Mouse (Mus musculus): ENCODE measurements around the gene Rpl12. TPM values are rescaled to one million over a fixed set of nuclear protein-coding genes. Genes with fewer than 3 reads are reported as not detected.

The Rpl12 gene
- polyA plus RNA-seq, 1 experiment from 2014 or later: 192 TPM

DNA sequence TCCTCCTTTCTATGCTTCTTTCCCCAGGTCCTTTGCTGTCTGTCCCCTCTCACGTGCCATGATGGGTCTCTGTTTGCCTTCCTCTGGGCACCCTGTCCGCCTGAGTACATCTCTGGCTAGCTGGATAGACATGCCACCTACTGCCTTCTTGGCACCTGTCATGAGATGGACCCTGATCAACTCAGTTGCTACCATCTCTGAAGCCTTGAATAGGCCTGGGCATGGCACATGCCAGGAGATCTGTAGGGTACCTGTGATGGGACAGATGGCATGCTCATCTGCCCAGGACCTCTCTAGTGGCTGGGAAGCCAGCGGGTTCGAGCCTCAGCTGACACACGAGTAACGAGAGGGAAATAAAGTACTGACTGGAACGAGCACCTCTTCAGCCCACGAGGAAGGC, 12.9 kb downstream of the Rpl12 start:
- Histone ChIP-seq H3K4me3 (no peak overlapping the region), H3K27me3 (ENCODE audit: poor library complexity, severe bottlenecking) (no peaks in the 10 kb centered on the region), H3K4me1 (peaks cover 10% of the 10 kb centered on the region), H3K9me3 (no peaks in the 10 kb centered on the region), H3K36me3 (replicated peaks) (peaks cover 30% of the 10 kb centered on the region), H3K27ac (no peak overlapping the region)
- no peak for DNase-seq (ENCODE audit: extremely low spot score, low spot score)
- 92% methylated on average over 8 of the region's 8 CpGs for WGBS

DNA sequence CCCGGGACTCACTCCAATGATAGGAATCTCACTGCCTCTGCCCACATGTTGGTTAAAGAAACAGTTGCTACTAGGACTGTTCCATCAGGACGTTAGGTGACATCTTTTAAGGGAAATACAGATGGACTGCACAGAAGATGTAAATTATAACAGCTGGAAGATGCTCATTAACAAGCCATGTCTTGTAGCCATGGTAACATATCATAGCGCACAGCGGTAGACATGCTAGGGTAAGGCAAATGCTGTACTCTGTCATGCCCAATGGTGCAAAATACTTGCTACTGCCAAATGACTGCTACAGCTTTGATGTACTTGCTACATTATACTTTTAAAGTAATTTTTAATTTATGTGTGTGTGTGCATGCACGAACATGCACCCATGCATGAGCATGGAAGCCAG, 15.8 kb downstream of the Rpl12 start:
- Histone ChIP-seq H3K4me3 (no peak overlapping the region), H3K4me1 (peaks cover 17% of the 10 kb centered on the region), H3K9me3 (no peaks in the 10 kb centered on the region), H3K27me3 (ENCODE audit: poor library complexity, severe bottlenecking) (peaks cover 7% of the 10 kb centered on the region; the same call in 1 of the 2 replicates), H3K36me3 (replicated peaks) (peaks cover 30% of the 10 kb centered on the region), H3K27ac (no peak overlapping the region)
- WGBS: 90% methylated on average over 5 of the region's 5 CpGs
- no peak for DNase-seq (ENCODE audit: extremely low spot score, low spot score)

- H3K27ac ChIP-seq: no peak overlapping the region
- no peak for DNase-seq (ENCODE audit: extremely low spot score, low spot score)
- H3K4me1 ChIP-seq: peaks cover 27% of the 10 kb centered on the region
- no peak overlapping the region for H3K4me3 ChIP-seq
- H3K9me3 ChIP-seq: no peaks in the 10 kb centered on the region
- 85% methylated on average over 3 of the region's 3 CpGs for WGBS
- peaks cover 7% of the 10 kb centered on the region; the same call in 1 of the 2 replicates for H3K27me3 ChIP-seq (ENCODE audit: poor library complexity, severe bottlenecking)
- H3K36me3 ChIP-seq (replicated peaks): peaks cover 21% of the 10 kb centered on the region
These were observed 17.3 kb downstream of the Rpl12 start for GRCm38 (mm10) chr2:32978675-32979074.

GRCm38 (mm10) chr2:32979675-32980074, 18.3 kb downstream of the Rpl12 start:
- H3K27me3 ChIP-seq (ENCODE audit: poor library complexity, severe bottlenecking): peaks cover 7% of the 10 kb centered on the region; the same call in 1 of the 2 replicates
- H3K4me3 ChIP-seq: no peak overlapping the region
- WGBS: 88% methylated on average over 7 of the region's 7 CpGs
- DNase-seq (ENCODE audit: extremely low spot score, low spot score): no peak
- H3K27ac ChIP-seq: no peak overlapping the region
- H3K36me3 ChIP-seq (replicated peaks): peaks cover 11% of the 10 kb centered on the region
- H3K9me3 ChIP-seq: no peaks in the 10 kb centered on the region
- H3K4me1 ChIP-seq: peaks cover 27% of the 10 kb centered on the region

DNA sequence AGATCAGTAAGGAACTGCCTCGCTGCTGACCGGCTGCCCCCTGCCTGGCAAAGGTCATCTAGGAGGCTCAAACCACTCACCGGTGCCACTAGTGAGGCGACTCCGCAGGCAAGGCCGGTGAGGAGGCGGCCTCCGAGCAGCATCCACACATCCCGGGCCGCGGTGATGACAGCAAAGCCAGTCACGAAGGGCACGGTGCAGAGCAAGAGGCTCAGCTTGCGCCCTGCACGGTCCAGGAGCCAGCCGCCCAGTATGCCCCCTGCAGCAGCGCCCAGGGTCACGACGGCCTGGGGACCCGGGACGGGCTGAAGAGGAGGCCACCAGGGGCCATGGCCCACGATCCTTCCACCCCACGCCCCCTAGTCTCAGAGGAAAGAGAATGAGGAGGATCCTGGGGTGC, 19.9 kb downstream of the Rpl12 start:
- Histone ChIP-seq H3K4me3 (peak overlapping the region; percentile 78), H3K27me3 (ENCODE audit: poor library complexity, severe bottlenecking) (peaks cover 7% of the 10 kb centered on the region; the same call in 1 of the 2 replicates), H3K4me1 (peaks cover 24% of the 10 kb centered on the region), H3K9me3 (no peaks in the 10 kb centered on the region), H3K27ac (peak overlapping the region; percentile 86), H3K36me3 (replicated peaks) (0 out of 2 replicates have a peak, but pooled peaks cover under 1% of the 10 kb centered on the region)
- no peak for DNase-seq (ENCODE audit: extremely low spot score, low spot score)
- WGBS: 1% methylated on average over 23 of the region's 23 CpGs

- H3K4me3 ChIP-seq: peak within 1 kb of the TSS; percentile 78
- H3K9me3 ChIP-seq: no peaks in the 10 kb centered on the region
- H3K27me3 ChIP-seq (ENCODE audit: poor library complexity, severe bottlenecking): peaks cover 7% of the 10 kb centered on the region; the same call in 1 of the 2 replicates
- DNase-seq (ENCODE audit: extremely low spot score, low spot score): peak; percentile 95
- H3K4me1 ChIP-seq: peaks cover 24% of the 10 kb centered on the region
- under 1% methylated on average over 50 of the region's 50 CpGs for WGBS
- no peaks in the 10 kb centered on the region for H3K36me3 ChIP-seq (replicated peaks)
- H3K27ac ChIP-seq: peak within 1 kb of the TSS; percentile 86
These were observed 20.4 kb downstream of the Rpl12 start, which contains the start of gene Slc2a8 for GRCm38 (mm10) chr2:32981725-32982271. Gene Slc2a8 (minus strand): TSS chr2:32982083.

DNA sequence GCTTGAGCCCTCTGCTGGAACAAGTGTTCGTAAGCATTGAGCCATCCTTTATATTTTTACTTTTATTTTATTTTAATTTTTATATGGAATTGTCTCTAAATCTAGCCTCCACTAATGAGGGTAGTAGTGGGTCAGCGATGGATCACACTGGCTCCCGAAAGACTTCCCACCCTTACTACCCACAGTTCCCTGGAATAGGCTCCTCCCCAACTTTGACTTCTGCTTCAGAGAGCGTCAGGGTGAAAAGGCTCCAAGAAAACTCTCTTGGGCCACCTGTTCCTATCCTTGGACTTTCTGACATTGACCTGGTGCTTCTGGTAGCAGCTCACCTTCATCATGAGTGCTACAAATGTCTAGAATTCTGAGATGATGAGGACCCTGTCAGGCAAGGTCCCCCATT, 21.3 kb downstream of the Rpl12 start:
- H3K36me3 ChIP-seq (replicated peaks): no peaks in the 10 kb centered on the region

GRCm38 (mm10) chr2:32983617-32984016, 22.3 kb downstream of the Rpl12 start:
- 59% methylated on average over 6 of the region's 6 CpGs for WGBS
- H3K36me3 ChIP-seq (replicated peaks): no peaks in the 10 kb centered on the region
- H3K4me1 ChIP-seq: peaks cover 24% of the 10 kb centered on the region
- H3K9me3 ChIP-seq: no peaks in the 10 kb centered on the region
- no peak for DNase-seq (ENCODE audit: extremely low spot score, low spot score)
- no peak overlapping the region for H3K27ac ChIP-seq
- H3K4me3 ChIP-seq: no peak overlapping the region
- H3K27me3 ChIP-seq (ENCODE audit: poor library complexity, severe bottlenecking): peaks cover 7% of the 10 kb centered on the region; the same call in 1 of the 2 replicates

More for the DNA sequence above, 21.3 kb downstream of the Rpl12 start:
- 3% methylated on average over 4 of the region's 4 CpGs for WGBS
- Histone ChIP-seq H3K27ac (no peak overlapping the region), H3K27me3 (ENCODE audit: poor library complexity, severe bottlenecking) (peaks cover 7% of the 10 kb centered on the region; the same call in 1 of the 2 replicates), H3K9me3 (no peaks in the 10 kb centered on the region), H3K4me3 (peak overlapping the region; percentile 78), H3K4me1 (peaks cover 24% of the 10 kb centered on the region)
- DNase-seq (ENCODE audit: extremely low spot score, low spot score): no peak

- Histone ChIP-seq H3K27ac (no peak overlapping the region), H3K27me3 (ENCODE audit: poor library complexity, severe bottlenecking) (peaks cover 3% of the 10 kb centered on the region; the same call in 1 of the 2 replicates), H3K4me3 (no peak overlapping the region), H3K4me1 (peaks cover 19% of the 10 kb centered on the region), H3K9me3 (no peaks in the 10 kb centered on the region), H3K36me3 (replicated peaks) (no peaks in the 10 kb centered on the region)
- no peak for DNase-seq (ENCODE audit: extremely low spot score, low spot score)
- WGBS: 81% methylated on average over 8 of the region's 8 CpGs
These were observed 24.5 kb downstream of the Rpl12 start for GRCm38 (mm10) chr2:32985844-32986243.

- Histone ChIP-seq H3K27ac (no peak overlapping the region), H3K4me1 (no peaks in the 10 kb centered on the region), H3K9me3 (no peaks in the 10 kb centered on the region), H3K36me3 (replicated peaks) (no peaks in the 10 kb centered on the region), H3K27me3 (ENCODE audit: poor library complexity, severe bottlenecking) (no peaks in the 10 kb centered on the region), H3K4me3 (no peak overlapping the region)
- DNase-seq (ENCODE audit: extremely low spot score, low spot score): no peak
- WGBS: 88% methylated on average over 3 of the region's 3 CpGs
These were observed 28.0 kb downstream of the Rpl12 start for GRCm38 (mm10) chr2:32989376-32989775.

- Histone ChIP-seq H3K4me1 (no peaks in the 10 kb centered on the region), H3K4me3 (no peak overlapping the region), H3K27me3 (ENCODE audit: poor library complexity, severe bottlenecking) (no peaks in the 10 kb centered on the region), H3K27ac (no peak overlapping the region), H3K36me3 (replicated peaks) (no peaks in the 10 kb centered on the region), H3K9me3 (no peaks in the 10 kb centered on the region)
- no peak for DNase-seq (ENCODE audit: extremely low spot score, low spot score)
- 61% methylated on average over 13 of the region's 13 CpGs for WGBS
These were observed 28.9 kb downstream of the Rpl12 start for GRCm38 (mm10) chr2:32990167-32990832.

DNA sequence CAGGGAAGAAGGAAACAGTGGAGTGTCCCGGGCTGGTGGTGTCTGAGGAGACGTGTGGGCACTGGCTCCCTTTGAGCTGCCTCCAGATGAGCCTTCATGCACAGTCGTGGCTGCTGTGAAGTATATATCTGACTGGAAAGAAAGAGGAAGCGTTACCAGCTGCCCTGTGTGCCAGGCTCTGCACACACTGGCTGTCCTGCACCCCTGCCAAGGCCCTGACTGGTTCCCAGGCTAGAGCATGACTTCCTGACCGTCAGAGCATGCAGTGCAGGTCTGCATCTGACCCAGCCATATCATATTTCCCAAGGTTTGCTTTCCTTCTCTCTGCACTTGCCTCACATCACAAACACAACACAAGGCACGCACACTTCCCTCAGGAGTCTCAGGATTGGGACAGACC, 30.8 kb downstream of the Rpl12 start:
- Histone ChIP-seq H3K4me1 (no peaks in the 10 kb centered on the region), H3K27me3 (ENCODE audit: poor library complexity, severe bottlenecking) (no peaks in the 10 kb centered on the region), H3K27ac (no peak overlapping the region), H3K4me3 (no peak overlapping the region), H3K36me3 (replicated peaks) (no peaks in the 10 kb centered on the region), H3K9me3 (no peaks in the 10 kb centered on the region)
- WGBS: 79% methylated on average over 6 of the region's 6 CpGs
- no peak for DNase-seq (ENCODE audit: extremely low spot score, low spot score)

DNA sequence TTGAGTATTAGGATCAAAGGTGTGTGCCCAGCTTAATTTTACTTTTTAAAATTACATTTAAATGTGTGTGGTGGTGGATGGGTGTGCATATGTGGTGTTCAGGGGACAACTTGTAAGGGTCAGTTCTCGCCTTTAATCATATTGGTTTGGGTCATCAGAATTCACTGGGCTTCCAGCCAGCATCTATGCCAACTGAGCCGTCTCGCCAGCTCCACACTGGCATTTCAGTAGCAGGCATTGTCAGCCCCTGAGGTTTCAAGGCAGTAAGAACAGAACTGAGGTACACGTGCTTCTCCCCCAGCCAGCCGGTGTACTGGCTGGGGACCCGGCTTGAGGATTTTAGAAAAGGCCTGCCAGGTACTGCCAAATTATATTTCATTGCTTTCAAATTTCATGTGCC, 35.7 kb downstream of the Rpl12 start:
- Histone ChIP-seq H3K4me3 (no peak overlapping the region), H3K9me3 (no peaks in the 10 kb centered on the region), H3K27ac (no peak overlapping the region), H3K4me1 (no peaks in the 10 kb centered on the region), H3K36me3 (replicated peaks) (no peaks in the 10 kb centered on the region), H3K27me3 (ENCODE audit: poor library complexity, severe bottlenecking) (no peaks in the 10 kb centered on the region)
- DNase-seq (ENCODE audit: extremely low spot score, low spot score): no peak
- 79% methylated on average over 6 of the region's 6 CpGs for WGBS

Data from forebrain, embryonic 10.5 days (tissue).